Mouse (Mus musculus) liver, postnatal 0 days (tissue): ENCODE measurements around the gene Abcc9. TPM values are rescaled to one million over a fixed set of nuclear protein-coding genes. Genes with fewer than 3 reads are reported as not detected.

Experiments used
- ATAC-seq: fragments of 200-750 bp; cut with Nextera tagmentation; 2 replicates; pipeline ENCODE4 v1.8.0; 2017; ENCODE audit warnings: mild to moderate bottlenecking, moderate library complexity
- DNase-seq: peaks from one replicate; pipeline ENCODE4 v3.0.0-alpha.2; 2016
- H3K27ac ChIP-seq: fragments of 300-500 bp; sonication (generic); 2 replicates; pipeline ENCODE4 v1.5.1; 2014; ENCODE audit warnings: antibody characterized with exemption, moderate library complexity, mild to moderate bottlenecking, low read depth
- H3K27me3 ChIP-seq: fragments of 300-500 bp; sonication (generic); 2 replicates; pipeline ENCODE4 v1.6.1; 2014; ENCODE audit warnings: low read length, control low read depth, mixed read lengths; ENCODE audit not compliant: insufficient read depth
- H3K36me3 ChIP-seq: fragments of 300-500 bp; sonication (generic); replicated peaks from 2 replicates; pipeline ENCODE4 v1.6.1; 2014; ENCODE audit warnings: mild to moderate bottlenecking, control low read depth, low read length, moderate library complexity, mixed read lengths; ENCODE audit not compliant: insufficient read depth
- H3K4me1 ChIP-seq: fragments of 300-500 bp; sonication (generic); 2 replicates; pipeline ENCODE4 v1.6.1; 2014; ENCODE audit warnings: antibody characterized with exemption, mild to moderate bottlenecking, control low read depth; ENCODE audit not compliant: insufficient read depth
- H3K4me2 ChIP-seq: fragments of 300-500 bp; sonication (generic); 2 replicates; pipeline ENCODE4 v1.6.1; 2014; ENCODE audit warnings: low read depth, mild to moderate bottlenecking, low read length, moderate library complexity, mixed read lengths
- H3K4me3 ChIP-seq: fragments of 300-500 bp; sonication (generic); 2 replicates; pipeline ENCODE4 v1.5.1; 2014; ENCODE audit warnings: low read depth, low read length
- H3K9ac ChIP-seq: fragments of 300-500 bp; sonication (generic); replicated peaks from 2 replicates; pipeline ENCODE4 v1.6.1; 2014; ENCODE audit warnings: mild to moderate bottlenecking, moderate library complexity
- H3K9me3 ChIP-seq: fragments of 300-500 bp; sonication (generic); 2 replicates; pipeline ENCODE4 v1.6.1; 2016; ENCODE audit warnings: mild to moderate bottlenecking, control low read depth, low read length, mixed read lengths
- CTCF ChIP-seq: sonication (generic); IDR thresholded peaks from 2 replicates; pipeline ENCODE4 v1.5.1; 2016; ENCODE audit warnings: antibody characterized with exemption, low read depth
- EP300 ChIP-seq: IDR thresholded peaks from 2 replicates; pipeline ENCODE4 v1.6.1; 2016; ENCODE audit warnings: antibody characterized with exemption, low read depth, mild to moderate bottlenecking
- WGBS: fragments of 180-500 bp; shearing (Covaris S2); extraction: QIAGEN DNeasy Blood & Tissue Kit; methylation state at CpG from one replicate; pipeline ENCODE4 v1.1.7; 2014; ENCODE audit not compliant: insufficient replicate concordance; 5-methylcytosine and 5-hydroxymethylcytosine counted together
- polyA plus RNA-seq: library from polyadenylated mRNA; unstranded; fragments of >200 nt; fragmentation: Nextera tagmentation; extraction: Ambion mirVana; gene quantifications from 2 replicates; pipeline ENCODE4 v1.2.1, GENCODE M21; 2015

Abcc9 gene
- polyA plus RNA-seq, 1 experiment from 2014 or later, result 3.2 TPM

- Histone ChIP-seq H3K27ac (no peak overlapping the region), H3K4me2 (no peak overlapping the region), H3K9ac (no peak overlapping the region), H3K4me1 (0 out of 2 replicates have a peak, but pooled peaks cover 12% of the 10 kb centered on the region), H3K36me3 (no peaks in the 10 kb centered on the region), H3K4me3 (no peak overlapping the region), H3K27me3 (peaks cover 21% of the 10 kb centered on the region), H3K9me3 (no peaks in the 10 kb centered on the region)
- no peak for DNase-seq
- ATAC-seq, result no peak
- WGBS, result 44% methylated on average over 7 of the region's 7 CpGs
- no peak for TF ChIP-seq CTCF
- no peak for TF ChIP-seq EP300
Observed at GRCm38 (mm10) chr6:142568713-142569357, 133.3 kb downstream of the Abcc9 start.

- Histone ChIP-seq H3K36me3 (no peaks in the 10 kb centered on the region), H3K27me3 (peaks cover 21% of the 10 kb centered on the region), H3K27ac (no peak overlapping the region; the same call in 1 of the 2 replicates), H3K9ac (no peak overlapping the region), H3K4me1 (0 out of 2 replicates have a peak, but pooled peaks cover 12% of the 10 kb centered on the region), H3K4me3 (no peak overlapping the region), H3K4me2 (peak overlapping the region; percentile 23; the same call in 1 of the 2 replicates), H3K9me3 (no peaks in the 10 kb centered on the region)
- ATAC-seq (peak; percentile 68), DNase-seq (peak; percentile 75)
- TF ChIP-seq CTCF (no peak), EP300 (peak; percentile 70)
- 18% methylated on average over 5 of the region's 5 CpGs for WGBS
Observed at GRCm38 (mm10) chr6:142567452-142567851, 134.7 kb downstream of the Abcc9 start.

- Histone ChIP-seq H3K4me3 (no peak overlapping the region), H3K27ac (no peak overlapping the region), H3K9me3 (no peaks in the 10 kb centered on the region), H3K9ac (no peak overlapping the region), H3K36me3 (no peaks in the 10 kb centered on the region), H3K27me3 (peaks cover 4% of the 10 kb centered on the region; the same call in 1 of the 2 replicates), H3K4me2 (no peak overlapping the region), H3K4me1 (0 out of 2 replicates have a peak, but pooled peaks cover 9% of the 10 kb centered on the region)
- WGBS, result 79% methylated on average over 3 of the region's 3 CpGs
- TF ChIP-seq EP300 (no peak), CTCF (no peak)
- no peak for DNase-seq
- ATAC-seq, result no peak
Observed at GRCm38 (mm10) chr6:142564746-142565145, 137.4 kb downstream of the Abcc9 start.

- Histone ChIP-seq H3K27ac (no peak overlapping the region), H3K9ac (no peak overlapping the region), H3K36me3 (no peaks in the 10 kb centered on the region), H3K4me3 (no peak overlapping the region), H3K27me3 (no peaks in the 10 kb centered on the region), H3K4me1 (peaks cover 2% of the 10 kb centered on the region; the same call in 1 of the 2 replicates), H3K4me2 (no peak overlapping the region), H3K9me3 (no peaks in the 10 kb centered on the region)
- no peak for TF ChIP-seq EP300
- no peak for TF ChIP-seq CTCF
- ATAC-seq (no peak), DNase-seq (no peak)
- WGBS, result 31% methylated on average over 1 of the region's 1 CpGs
Observed at GRCm38 (mm10) chr6:142561151-142561550, 141.0 kb downstream of the Abcc9 start.

GRCm38 (mm10) chr6:142558772-142559679 lies 143.1 kb downstream of the Abcc9 start:
- peaks cover 2% of the 10 kb centered on the region; the same call in 1 of the 2 replicates for H3K4me1 ChIP-seq
- no peaks in the 10 kb centered on the region for H3K27me3 ChIP-seq
- 61% methylated on average over 10 of the region's 10 CpGs for WGBS
- no peak overlapping the region; the same call in 1 of the 2 replicates for H3K27ac ChIP-seq
- TF ChIP-seq EP300 (no peak), CTCF (no peak)
- no peak overlapping the region for H3K4me2 ChIP-seq
- DNase-seq (no peak), ATAC-seq (peak; percentile 54)
- H3K9ac ChIP-seq, result no peak overlapping the region
- no peaks in the 10 kb centered on the region for H3K9me3 ChIP-seq
- H3K4me3 ChIP-seq, result no peak overlapping the region
- H3K36me3 ChIP-seq, result no peaks in the 10 kb centered on the region

GRCm38 (mm10) chr6:142558076-142558475 lies 144.0 kb downstream of the Abcc9 start:
- Histone ChIP-seq H3K9ac (no peak overlapping the region), H3K4me3 (no peak overlapping the region), H3K4me2 (no peak overlapping the region), H3K36me3 (no peaks in the 10 kb centered on the region), H3K27me3 (no peaks in the 10 kb centered on the region), H3K27ac (no peak overlapping the region), H3K9me3 (no peaks in the 10 kb centered on the region), H3K4me1 (peaks cover 2% of the 10 kb centered on the region; the same call in 1 of the 2 replicates)
- TF ChIP-seq CTCF, result peak; percentile 56
- no peak for TF ChIP-seq EP300
- DNase-seq (no peak), ATAC-seq (no peak)
- 74% methylated on average over 10 of the region's 10 CpGs for WGBS
